Mouse (Mus musculus): ENCODE results near the gene Pcyox1. TPM values are rescaled to one million over a fixed set of nuclear protein-coding genes. Genes with fewer than 3 reads are reported as not detected.

The Pcyox1 gene
- total RNA-seq, 2 experiments from 2014 or later = 112 to 118 TPM

- peak overlapping the region; percentile 83 for H3K4me3 ChIP-seq
Measured at GRCm38 (mm10) chr6:86406306-86406705, 9.4 kb upstream of the Pcyox1 start.

GRCm38 (mm10) chr6:86404996-86405395, 8.0 kb upstream of the Pcyox1 start:
- DNase-seq (ENCODE audit: low spot score in 2 of 2) = no peak
- Histone ChIP-seq H3K4me3 (peak overlapping the region; percentile 83), H3K27ac (peak overlapping the region; percentile 99)
- TF ChIP-seq CTCF (conservative IDR thresholded peaks at IDR 0.05) = peak; percentile 25

More at GRCm38 (mm10) chr6:86406306-86406705, 9.4 kb upstream of the Pcyox1 start:
- H3K27ac ChIP-seq = no peak overlapping the region
- DNase-seq (ENCODE audit: low spot score in 2 of 2) = no peak
- TF ChIP-seq CTCF (conservative IDR thresholded peaks at IDR 0.05) = no peak

GRCm38 (mm10) chr6:86404100-86404861, 7.3 kb upstream of the Pcyox1 start, which contains the start of gene Tia1:
Gene Tia1, plus strand, starts transcription at chr6:86404219.
- peak; percentile 98 for DNase-seq (ENCODE audit: low spot score in 2 of 2)
- TF ChIP-seq CTCF (conservative IDR thresholded peaks at IDR 0.05) = 0 out of 2 replicates have a peak, but pooled peaks have one; percentile 2
- H3K4me3 ChIP-seq = peak within 1 kb of the TSS; percentile 83
- peak within 1 kb of the TSS; percentile 99 for H3K27ac ChIP-seq

DNA sequence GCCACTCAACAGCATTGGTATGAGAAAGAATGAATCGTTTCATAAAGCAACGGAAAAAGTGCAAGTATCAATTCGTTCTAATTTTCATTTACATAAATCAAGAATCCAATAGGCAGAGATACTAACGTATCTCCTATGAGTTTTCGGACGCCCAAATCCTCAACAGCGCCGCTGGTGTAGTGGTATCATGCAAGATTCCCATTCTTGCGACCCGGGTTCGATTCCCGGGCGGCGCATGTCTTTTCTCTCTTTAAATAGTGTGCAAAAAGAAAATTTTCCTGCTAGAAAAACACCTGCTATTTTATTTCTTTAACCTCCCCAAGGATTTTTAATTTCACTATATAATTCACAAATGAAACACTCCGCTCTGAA, 6.8 kb upstream of the Pcyox1 start:
- peak overlapping the region; percentile 83 for H3K4me3 ChIP-seq
- no peak for TF ChIP-seq CTCF (conservative IDR thresholded peaks at IDR 0.05)
- peak overlapping the region; percentile 99 for H3K27ac ChIP-seq
- DNase-seq (ENCODE audit: low spot score in 2 of 2) = peak; percentile 90 to 95

DNA sequence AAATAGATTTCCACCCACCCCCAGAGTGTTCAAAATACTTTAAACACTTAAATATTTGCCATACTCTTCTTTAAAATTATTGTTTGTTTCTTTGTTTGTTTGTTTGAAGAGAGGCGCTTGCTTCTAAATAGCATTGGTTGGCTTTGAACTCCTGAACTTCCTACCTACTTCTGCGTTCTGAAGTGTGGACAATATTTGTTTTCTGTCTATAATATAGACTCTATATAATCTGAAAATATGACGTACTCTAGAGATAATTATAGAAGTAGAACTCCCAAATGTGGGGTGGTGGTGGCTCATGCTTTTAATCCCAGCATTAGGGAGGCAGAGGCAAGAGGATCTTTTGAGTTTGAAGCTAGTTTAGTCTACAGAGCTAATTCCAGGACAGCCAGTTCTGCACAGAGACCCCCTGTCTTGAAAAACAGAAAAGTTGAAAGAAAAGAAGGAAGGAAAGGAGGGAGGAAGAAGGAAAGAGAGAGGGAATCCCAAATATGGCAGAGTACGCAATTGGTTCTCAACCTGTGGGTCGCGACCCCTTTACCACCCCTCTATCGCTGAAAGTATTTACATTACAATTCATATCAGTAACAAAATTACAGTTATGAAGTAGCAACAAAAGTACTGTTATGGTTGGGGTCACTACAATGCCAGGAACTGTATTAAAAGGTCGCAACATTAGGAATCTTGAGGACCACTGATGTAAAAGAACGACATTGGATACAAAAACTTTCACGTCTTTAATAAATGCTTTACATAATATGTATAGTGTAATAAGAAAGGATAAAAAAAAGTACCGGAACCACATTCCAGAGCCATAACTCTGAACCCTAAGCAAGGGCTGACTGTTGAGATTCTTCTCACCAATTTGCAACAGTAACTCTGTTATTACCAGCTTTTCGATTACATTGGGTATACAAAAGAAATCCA, 6.0 kb upstream of the Pcyox1 start:
- Histone ChIP-seq H3K27ac (peak overlapping the region; percentile 99), H3K4me3 (peak overlapping the region; percentile 83)
- no peak for TF ChIP-seq CTCF (conservative IDR thresholded peaks at IDR 0.05)
- no peak for DNase-seq (ENCODE audit: low spot score in 2 of 2)

DNA sequence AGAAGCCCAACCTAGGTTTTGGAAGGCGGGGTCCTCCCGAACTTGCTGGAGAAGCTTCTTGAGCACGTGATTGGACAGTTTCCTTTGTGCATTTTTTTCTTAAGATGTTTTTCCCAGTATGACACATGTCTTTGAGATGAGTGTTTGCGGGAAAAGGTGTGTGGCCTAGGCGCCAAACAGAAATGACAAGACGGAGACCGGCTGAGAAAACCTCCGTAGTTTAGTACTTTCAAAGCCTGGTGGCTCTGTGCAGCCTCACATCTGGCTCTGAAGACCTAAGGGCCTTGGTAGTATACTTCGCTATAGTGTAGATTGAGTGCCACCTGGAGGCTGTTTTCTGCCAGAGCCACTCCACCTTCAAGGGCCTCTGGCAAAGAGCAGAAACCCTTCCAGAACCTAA, 4.0 kb upstream of the Pcyox1 start:
- H3K27ac ChIP-seq = no peak overlapping the region
- H3K4me3 ChIP-seq = no peak overlapping the region
- DNase-seq (ENCODE audit: low spot score in 2 of 2) = peak; percentile 47 to 52
- TF ChIP-seq CTCF (conservative IDR thresholded peaks at IDR 0.05) = peak; percentile 79

GRCm38 (mm10) chr6:86399995-86400394, 3.0 kb upstream of the Pcyox1 start:
- H3K4me3 ChIP-seq = no peak overlapping the region
- H3K27ac ChIP-seq = no peak overlapping the region
- TF ChIP-seq CTCF (conservative IDR thresholded peaks at IDR 0.05) = no peak
- no peak for DNase-seq (ENCODE audit: low spot score in 2 of 2)

GRCm38 (mm10) chr6:86398986-86399385, 2.0 kb upstream of the Pcyox1 start:
- no peak for TF ChIP-seq CTCF (conservative IDR thresholded peaks at IDR 0.05)
- no peak for DNase-seq (ENCODE audit: low spot score in 2 of 2)
- Histone ChIP-seq H3K27ac (no peak overlapping the region), H3K4me3 (no peak overlapping the region)

DNA sequence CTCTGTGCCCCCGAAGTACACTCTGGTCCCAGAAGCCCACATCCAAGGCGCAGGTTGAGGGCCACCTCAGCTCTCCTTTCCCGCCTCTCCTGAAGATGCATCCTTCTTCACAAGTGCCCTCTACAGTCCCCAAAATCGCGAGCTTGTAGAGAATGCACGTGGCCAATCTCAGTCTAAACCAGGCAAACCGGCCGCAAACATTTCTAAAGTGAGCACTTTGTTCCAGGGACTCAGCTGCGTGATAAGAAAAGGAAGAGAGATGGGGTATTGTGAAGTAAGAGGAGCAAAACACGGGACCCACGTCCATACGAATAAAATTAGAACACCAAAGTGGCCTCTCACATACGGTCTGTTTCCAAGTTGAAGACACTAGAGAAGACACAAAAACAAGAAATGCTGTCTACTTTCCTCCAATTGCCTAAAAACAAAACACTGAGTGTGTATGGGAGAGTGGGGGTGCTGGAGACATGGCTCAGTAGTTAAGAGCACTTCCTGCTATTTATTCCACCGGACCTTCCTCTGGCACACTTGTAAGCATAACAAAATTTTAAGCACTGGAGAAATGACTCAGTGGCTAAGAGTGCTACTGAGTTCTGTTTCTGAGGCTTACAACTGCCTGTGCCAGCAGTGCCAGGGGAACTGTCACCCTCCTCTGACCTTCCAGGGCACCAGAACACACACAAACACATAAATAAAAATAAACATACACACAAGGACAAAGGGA, 465 bp upstream of the Pcyox1 start:
- no peak for TF ChIP-seq CTCF (conservative IDR thresholded peaks at IDR 0.05)
- Histone ChIP-seq H3K27ac (peak overlapping the region; percentile 96), H3K4me3 (peak overlapping the region; percentile 100)
- DNase-seq (ENCODE audit: low spot score in 2 of 2) = no peak

- TF ChIP-seq CTCF (conservative IDR thresholded peaks at IDR 0.05) = no peak
Measured at GRCm38 (mm10) chr6:86395969-86396368, 985 bp downstream of the Pcyox1 start.

DNA sequence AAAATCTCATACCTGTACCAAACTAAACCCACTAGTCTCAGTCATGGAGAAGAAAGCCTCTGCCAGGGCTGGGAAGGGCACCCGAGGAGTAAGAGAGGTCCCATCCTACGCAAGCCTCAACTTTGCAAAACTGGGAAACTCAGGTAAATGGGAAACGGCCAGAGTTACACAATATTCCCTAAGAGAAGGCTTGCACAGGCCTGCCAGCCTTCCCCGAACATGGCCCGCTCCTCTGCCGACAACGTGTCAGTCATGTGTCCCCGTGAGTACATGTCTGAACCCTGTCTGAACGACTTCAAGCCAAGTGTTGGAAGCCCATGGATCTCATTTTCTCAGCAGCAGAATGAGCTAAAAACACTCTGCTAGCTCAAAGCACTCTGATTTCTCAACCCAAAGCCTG, 1.9 kb downstream of the Pcyox1 start:
- TF ChIP-seq CTCF (conservative IDR thresholded peaks at IDR 0.05) = no peak
- DNase-seq (ENCODE audit: low spot score in 2 of 2) = no peak
- Histone ChIP-seq H3K27ac (no peak overlapping the region), H3K4me3 (peak overlapping the region; percentile 100)

More at GRCm38 (mm10) chr6:86395969-86396368, 985 bp downstream of the Pcyox1 start:
- H3K27ac ChIP-seq = peak overlapping the region; percentile 96
- no peak for DNase-seq (ENCODE audit: low spot score in 2 of 2)
- H3K4me3 ChIP-seq = peak overlapping the region; percentile 100

DNA sequence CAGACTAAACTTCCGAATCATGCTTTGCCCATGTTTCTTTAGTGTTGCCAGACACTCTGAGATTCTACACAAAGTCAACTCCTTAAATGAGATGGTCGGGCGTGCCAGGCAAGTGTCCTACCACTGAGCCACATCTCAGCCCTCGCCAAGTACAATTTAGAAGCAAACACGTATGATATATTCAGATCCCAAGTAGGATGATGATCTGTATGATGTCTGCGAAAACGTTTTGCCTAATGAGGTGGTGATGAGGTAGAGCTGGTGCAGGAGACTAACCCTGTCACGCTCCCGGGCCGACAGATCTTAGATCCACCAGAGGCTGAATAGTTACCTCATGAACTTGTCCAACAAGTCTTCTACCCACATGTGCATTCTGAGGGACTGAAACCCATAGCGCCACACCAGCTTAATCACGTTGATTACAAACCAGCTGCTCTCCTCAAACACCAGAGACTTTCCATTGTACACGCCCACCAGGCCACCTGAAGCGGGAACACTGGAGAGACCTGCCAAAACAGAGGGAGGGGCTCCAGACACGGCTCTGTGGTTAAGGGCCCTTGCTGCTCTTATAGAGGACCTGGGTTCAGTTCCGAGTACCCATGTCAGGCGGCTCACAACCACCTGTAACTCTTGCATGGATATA, 2.8 kb downstream of the Pcyox1 start:
- no peak for DNase-seq (ENCODE audit: low spot score in 2 of 2)
- Histone ChIP-seq H3K4me3 (no peak overlapping the region), H3K27ac (no peak overlapping the region)
- no peak for TF ChIP-seq CTCF (conservative IDR thresholded peaks at IDR 0.05)
